Comparison of ENCODE assay signal across 18 mouse cellular contexts in genomic region chr16:9452058-9452457, GRCm38 (mm10).
"Had no signal": no experiment of that assay in that cellular context is flagged by ENCODE, and none has a peak within 500 bp of the region (broad histone marks: within the 10 kb centered on the region; RNA-seq: fewer than 3 reads in every experiment).

No protein-coding gene starts in this region.

- H3K9me3 ChIP-seq: limb, embryonic 12.5 days; liver, embryonic 13.5 days; lung, embryonic 15.5 days; midbrain, embryonic 15.5 days; neural tube, embryonic 13.5 days had no signal

- H3K9ac ChIP-seq: limb, embryonic 12.5 days; liver, embryonic 13.5 days; liver, postnatal 0 days; lung, embryonic 15.5 days; midbrain, embryonic 15.5 days; neural tube, embryonic 13.5 days had no signal

- H3K27ac ChIP-seq: limb, embryonic 12.5 days; liver, embryonic 13.5 days; lung, embryonic 15.5 days; macrophage; midbrain, embryonic 15.5 days; neural tube, embryonic 13.5 days had no signal

- H3K4me2 ChIP-seq: limb, embryonic 12.5 days; liver, embryonic 13.5 days; lung, embryonic 15.5 days; midbrain, embryonic 11.5 days; midbrain, embryonic 15.5 days; neural tube, embryonic 13.5 days had no signal

- DNase-seq: kidney, adult 8-10 months; kidney, postnatal 25 days; liver; liver, embryonic 13.5 days; liver, postnatal 0 days; lung, postnatal 14 days; right cerebral cortex, adult 18-20 months; spleen, adult 18-20 months; thymus, adult 2 months; thymus, postnatal 25 days had no signal

- ATAC-seq: intestine, embryonic 16.5 days; liver, postnatal 0 days; midbrain, embryonic 15.5 days had no signal

- H3K36me3 ChIP-seq: limb, embryonic 12.5 days; liver, embryonic 13.5 days; lung, embryonic 15.5 days; midbrain, embryonic 15.5 days; neural tube, embryonic 13.5 days had no signal

- H3K4me1 ChIP-seq: limb, embryonic 12.5 days; liver, embryonic 13.5 days; lung, embryonic 15.5 days; megakaryocyte, embryonic 14.5 days; midbrain, embryonic 15.5 days; neural tube, embryonic 13.5 days had no signal

- H3K4me3 ChIP-seq: limb, embryonic 12.5 days; liver, embryonic 13.5 days; lung, embryonic 15.5 days; megakaryocyte, embryonic 14.5 days; midbrain, embryonic 15.5 days; neural tube, embryonic 13.5 days had no signal

- H3K27me3 ChIP-seq: limb, embryonic 12.5 days; liver, embryonic 13.5 days; lung, embryonic 15.5 days; megakaryocyte, embryonic 14.5 days; midbrain, embryonic 15.5 days; neural tube, embryonic 13.5 days had no signal
